Mouse (Mus musculus) 3T3-L1 (cell line): ENCODE measurements around the gene Vgll3.

Source experiments
- DNase-seq: peaks from one replicate; pipeline ENCODE4 v3.0.0-alpha.2; 2015; ENCODE audit warnings: low read depth, low spot score

Gene Vgll3

GRCm38 (mm10) chr16:65814918-65815881, at the start of gene Vgll3:
Vgll3 (plus strand) TSS chr16:65815257.
- DNase-seq = peak; percentile 95

GRCm38 (mm10) chr16:65765976-65766375, 49.1 kb upstream of the Vgll3 start:
- DNase-seq = peak; percentile 77

- DNase-seq = peak; percentile 71
Observed at GRCm38 (mm10) chr16:65785959-65786358, 29.1 kb upstream of the Vgll3 start.

- DNase-seq = peak; percentile 63
Observed at GRCm38 (mm10) chr16:65816059-65816458, 1.0 kb downstream of the Vgll3 start.

GRCm38 (mm10) chr16:65818779-65819178, 3.7 kb downstream of the Vgll3 start:
- peak; percentile 95 for DNase-seq

- DNase-seq = peak; percentile 49
Observed at GRCm38 (mm10) chr16:65820803-65821202, 5.7 kb downstream of the Vgll3 start.

GRCm38 (mm10) chr16:65823721-65824120, 8.7 kb downstream of the Vgll3 start:
- DNase-seq = peak; percentile 81

- peak; percentile 62 for DNase-seq
Observed at GRCm38 (mm10) chr16:65828141-65828565, 13.1 kb downstream of the Vgll3 start.

GRCm38 (mm10) chr16:65829096-65829495, 14.0 kb downstream of the Vgll3 start:
- DNase-seq = no peak

GRCm38 (mm10) chr16:65834721-65835120, 19.7 kb downstream of the Vgll3 start:
- peak; percentile 91 for DNase-seq

- peak; percentile 61 for DNase-seq
Observed at GRCm38 (mm10) chr16:65850126-65850525, 35.1 kb downstream of the Vgll3 start.

- peak; percentile 42 for DNase-seq
Observed at GRCm38 (mm10) chr16:65864471-65864870, 49.4 kb downstream of the Vgll3 start.

- DNase-seq = peak; percentile 49
Observed at GRCm38 (mm10) chr16:65867927-65868326, 52.9 kb downstream of the Vgll3 start.

GRCm38 (mm10) chr16:65868933-65869332, 53.9 kb downstream of the Vgll3 start:
- DNase-seq = no peak

GRCm38 (mm10) chr16:65888940-65889339, 73.9 kb downstream of the Vgll3 start:
- DNase-seq = no peak
